Mouse (Mus musculus) lung, embryonic 14.5 days (tissue): ENCODE results near the gene Mfsd4a. TPM values are rescaled to one million over a fixed set of nuclear protein-coding genes. Genes with fewer than 3 reads are reported as not detected.

Experiments used
- ATAC-seq: fragments of 200-750 bp; cut with Nextera tagmentation; 2 replicates; pipeline ENCODE4 v1.8.0; 2017; ENCODE audit warnings: mild to moderate bottlenecking, moderate TSS enrichment, moderate library complexity; ENCODE audit not compliant: insufficient read depth
- DNase-seq: peaks from one replicate; pipeline ENCODE4 v3.0.0-alpha.2; 2015
- H3K27ac ChIP-seq: fragments of 300-500 bp; sonication (generic); 2 replicates; pipeline ENCODE4 v1.5.1; 2014; ENCODE audit warnings: low read depth, mild to moderate bottlenecking, moderate library complexity
- H3K27me3 ChIP-seq: fragments of 300-500 bp; sonication (generic); 2 replicates; pipeline ENCODE4 v1.6.1; 2014; ENCODE audit warnings: low read length, control low read depth; ENCODE audit not compliant: insufficient read depth
- H3K36me3 ChIP-seq: fragments of 300-500 bp; sonication (generic); 2 replicates; pipeline ENCODE4 v1.6.1; 2014; ENCODE audit warnings: control low read depth; ENCODE audit not compliant: insufficient read depth
- H3K4me1 ChIP-seq: fragments of 300-500 bp; sonication (generic); 2 replicates; pipeline ENCODE4 v1.6.1; 2014; ENCODE audit warnings: antibody characterized with exemption, control low read depth; ENCODE audit not compliant: insufficient read depth
- H3K4me2 ChIP-seq: fragments of 300-500 bp; sonication (generic); 2 replicates; pipeline ENCODE4 v1.6.1; 2014; ENCODE audit warnings: mild to moderate bottlenecking
- H3K4me3 ChIP-seq: fragments of 300-500 bp; sonication (generic); 2 replicates; pipeline ENCODE4 v1.5.1; 2014; ENCODE audit warnings: low read depth, low read length
- H3K9ac ChIP-seq: fragments of 300-500 bp; sonication (generic); 2 replicates; pipeline ENCODE4 v1.6.1; 2014
- H3K9me3 ChIP-seq: fragments of 300-500 bp; sonication (generic); 2 replicates; pipeline ENCODE4 v1.6.1; 2016; ENCODE audit warnings: low read depth, low read length, control low read depth
- CTCF ChIP-seq: IDR thresholded peaks from 2 replicates; pipeline ENCODE4 v1.5.1; 2016; ENCODE audit warnings: antibody characterized with exemption, low read depth
- WGBS: fragments of 180-500 bp; shearing (Covaris S2); extraction: QIAGEN DNeasy Blood & Tissue Kit; methylation state at CpG from one replicate; pipeline ENCODE4 v1.1.7; 2014; 5-methylcytosine and 5-hydroxymethylcytosine counted together
- polyA plus RNA-seq: library from polyadenylated mRNA; unstranded; fragments of >200 nt; fragmentation: Nextera tagmentation; extraction: Ambion mirVana; gene quantifications from 2 replicates; pipeline ENCODE4 v1.2.1, GENCODE M21; 2014

The Mfsd4a gene
- polyA plus RNA-seq = 23.6 and 23.8 TPM in 2 replicates

- 2% methylated on average over 75 of the region's 80 CpGs for WGBS
- peak; percentile 91 for ATAC-seq
- peaks cover 41% of the 10 kb centered on the region for H3K27me3 ChIP-seq
- no peaks in the 10 kb centered on the region for H3K9me3 ChIP-seq
- TF ChIP-seq CTCF = no peak
- peak within 1 kb of the TSS; percentile 54 for H3K9ac ChIP-seq
- peak within 1 kb of the TSS; percentile 43 for H3K4me3 ChIP-seq
- peak within 1 kb of the TSS; percentile 97 for H3K4me2 ChIP-seq
- H3K27ac ChIP-seq = no peak within 1 kb of the TSS
- no peaks in the 10 kb centered on the region for H3K36me3 ChIP-seq
- H3K4me1 ChIP-seq = no peaks in the 10 kb centered on the region
- DNase-seq = peak; percentile 73
Measured at GRCm38 (mm10) chr1:132067261-132068255, at the start of gene Mfsd4a. TSS of gene Mfsd4a (minus strand) at chr1:132068062.

- WGBS = 32% methylated on average over 18 of the region's 18 CpGs
- Histone ChIP-seq H3K27ac (no peak overlapping the region), H3K4me2 (no peak overlapping the region), H3K27me3 (no peaks in the 10 kb centered on the region), H3K9me3 (no peaks in the 10 kb centered on the region), H3K36me3 (0 out of 2 replicates have a peak, but pooled peaks cover 3% of the 10 kb centered on the region), H3K9ac (no peak overlapping the region), H3K4me3 (no peak overlapping the region), H3K4me1 (no peaks in the 10 kb centered on the region)
- peak; percentile 80 for TF ChIP-seq CTCF
- ATAC-seq (no peak), DNase-seq (peak; percentile 78)
Measured at GRCm38 (mm10) chr1:132116606-132117005, 48.7 kb upstream of the Mfsd4a start.

GRCm38 (mm10) chr1:132113098-132113497, 45.2 kb upstream of the Mfsd4a start:
- WGBS = 53% methylated on average over 3 of the region's 3 CpGs
- DNase-seq = no peak

GRCm38 (mm10) chr1:132112426-132112825, 44.6 kb upstream of the Mfsd4a start:
- H3K36me3 ChIP-seq = 0 out of 2 replicates have a peak, but pooled peaks cover 3% of the 10 kb centered on the region
- H3K9me3 ChIP-seq = no peaks in the 10 kb centered on the region
- no peak for TF ChIP-seq CTCF
- H3K27me3 ChIP-seq = no peaks in the 10 kb centered on the region
- no peak overlapping the region for H3K9ac ChIP-seq
- no peak overlapping the region for H3K4me3 ChIP-seq
- no peak overlapping the region for H3K4me2 ChIP-seq
- no peak for DNase-seq
- no peak overlapping the region for H3K27ac ChIP-seq
- WGBS = 69% methylated on average over 8 of the region's 8 CpGs
- no peak for ATAC-seq
- no peaks in the 10 kb centered on the region for H3K4me1 ChIP-seq

More at GRCm38 (mm10) chr1:132113098-132113497, 45.2 kb upstream of the Mfsd4a start:
- 0 out of 2 replicates have a peak, but pooled peaks cover 3% of the 10 kb centered on the region for H3K36me3 ChIP-seq
- no peaks in the 10 kb centered on the region for H3K9me3 ChIP-seq
- no peak overlapping the region for H3K9ac ChIP-seq
- H3K4me1 ChIP-seq = no peaks in the 10 kb centered on the region
- H3K27ac ChIP-seq = no peak overlapping the region
- H3K4me3 ChIP-seq = no peak overlapping the region
- H3K4me2 ChIP-seq = no peak overlapping the region
- no peak for TF ChIP-seq CTCF
- no peaks in the 10 kb centered on the region for H3K27me3 ChIP-seq
- ATAC-seq = no peak

- ATAC-seq (no peak), DNase-seq (no peak)
- no peak overlapping the region for H3K27ac ChIP-seq
- H3K4me1 ChIP-seq = no peaks in the 10 kb centered on the region
- H3K27me3 ChIP-seq = no peaks in the 10 kb centered on the region
- H3K9ac ChIP-seq = no peak overlapping the region
- H3K4me2 ChIP-seq = no peak overlapping the region
- H3K36me3 ChIP-seq = 0 out of 2 replicates have a peak, but pooled peaks cover 3% of the 10 kb centered on the region
- TF ChIP-seq CTCF = no peak
- H3K4me3 ChIP-seq = no peak overlapping the region
- 44% methylated on average over 1 of the region's 1 CpGs for WGBS
- H3K9me3 ChIP-seq = no peaks in the 10 kb centered on the region
Measured at GRCm38 (mm10) chr1:132111411-132111810, 43.5 kb upstream of the Mfsd4a start.

- Histone ChIP-seq H3K4me1 (no peaks in the 10 kb centered on the region), H3K27ac (no peak overlapping the region), H3K27me3 (no peaks in the 10 kb centered on the region), H3K36me3 (no peaks in the 10 kb centered on the region), H3K4me3 (no peak overlapping the region), H3K9ac (no peak overlapping the region), H3K4me2 (no peak overlapping the region), H3K9me3 (no peaks in the 10 kb centered on the region)
- ATAC-seq = no peak
- no peak for TF ChIP-seq CTCF
- 44% methylated on average over 2 of the region's 2 CpGs for WGBS
- no peak for DNase-seq
Measured at GRCm38 (mm10) chr1:132109368-132109767, 41.5 kb upstream of the Mfsd4a start.

GRCm38 (mm10) chr1:132104353-132104752, 36.5 kb upstream of the Mfsd4a start:
- no peaks in the 10 kb centered on the region for H3K9me3 ChIP-seq
- no peak overlapping the region for H3K4me2 ChIP-seq
- WGBS = 49% methylated on average over 14 of the region's 14 CpGs
- H3K4me1 ChIP-seq = no peaks in the 10 kb centered on the region
- no peaks in the 10 kb centered on the region for H3K36me3 ChIP-seq
- H3K4me3 ChIP-seq = no peak overlapping the region
- TF ChIP-seq CTCF = no peak
- no peak overlapping the region for H3K9ac ChIP-seq
- ATAC-seq = no peak
- no peak for DNase-seq
- H3K27ac ChIP-seq = no peak overlapping the region
- H3K27me3 ChIP-seq = no peaks in the 10 kb centered on the region
